18 mouse cellular contexts compared by ENCODE assay signal in genomic region chr16:63650760-63651159, GRCm38 (mm10).
DNase-seq lines count a peak whose midpoint lies in the region; ATAC-seq lines count a peak whose summit lies in the region.
"Had no signal": no experiment of that assay in that cellular context is flagged by ENCODE, and none has a peak within 500 bp of the region (broad histone marks: within the 10 kb centered on the region; RNA-seq: fewer than 3 reads in every experiment).

No protein-coding gene starts in this region.

- H3K4me2 ChIP-seq in kidney, embryonic 14.5 days (replicated peaks; ENCODE audit: low read depth, low read length), result no peak overlapping the region
- no peak overlapping the region for H3K4me2 ChIP-seq in kidney, embryonic 16.5 days (replicated peaks; ENCODE audit: low read depth, low read length)
- no peak overlapping the region for H3K4me2 ChIP-seq in intestine, embryonic 16.5 days (ENCODE audit: low read depth, low read length)
- H3K4me2 ChIP-seq: embryonic facial prominence, embryonic 12.5 days; forebrain, embryonic 13.5 days; forebrain, embryonic 15.5 days had no signal

- no peaks in the 10 kb centered on the region for H3K36me3 ChIP-seq in kidney, embryonic 14.5 days (ENCODE audit: control insufficient read depth, insufficient read depth, low read length)
- no peaks in the 10 kb centered on the region for H3K36me3 ChIP-seq in kidney, embryonic 16.5 days (ENCODE audit: insufficient read depth, low read length)
- no peaks in the 10 kb centered on the region for H3K36me3 ChIP-seq in intestine, embryonic 16.5 days (ENCODE audit: control insufficient read depth, insufficient read depth, low read length)
- H3K36me3 ChIP-seq: embryonic facial prominence, embryonic 10.5 days; embryonic facial prominence, embryonic 12.5 days; forebrain, embryonic 15.5 days had no signal

- no peaks in the 10 kb centered on the region for H3K4me1 ChIP-seq in kidney, embryonic 14.5 days (ENCODE audit: control insufficient read depth, insufficient read depth, low read length)
- H3K4me1 ChIP-seq in kidney, embryonic 16.5 days (ENCODE audit: insufficient read depth, low read length), result 0 out of 2 replicates have a peak, but pooled peaks cover 3% of the 10 kb centered on the region
- no peaks in the 10 kb centered on the region for H3K4me1 ChIP-seq in intestine, embryonic 16.5 days (ENCODE audit: control insufficient read depth, insufficient read depth, low read length)
- H3K4me1 ChIP-seq: embryonic facial prominence, embryonic 10.5 days; embryonic facial prominence, embryonic 12.5 days; forebrain, embryonic 13.5 days had no signal

- H3K9ac ChIP-seq in kidney, embryonic 14.5 days (ENCODE audit: low read depth, low read length), result no peak overlapping the region
- H3K9ac ChIP-seq in kidney, embryonic 16.5 days (replicated peaks; ENCODE audit: low read length), result no peak overlapping the region
- no peak overlapping the region for H3K9ac ChIP-seq in intestine, embryonic 16.5 days (ENCODE audit: low read depth, low read length)
- H3K9ac ChIP-seq: embryonic facial prominence, embryonic 12.5 days; forebrain, embryonic 13.5 days; forebrain, embryonic 15.5 days had no signal

- 30% methylated on average over 3 of the region's 3 CpGs for WGBS in kidney, embryonic 14.5 days
- WGBS in kidney, embryonic 16.5 days, result 43% methylated on average over 3 of the region's 3 CpGs
- 47% methylated on average over 3 of the region's 3 CpGs for WGBS in intestine, embryonic 16.5 days

- H3K27me3 ChIP-seq in kidney, embryonic 14.5 days (ENCODE audit: control insufficient read depth, insufficient read depth, low read length), result no peaks in the 10 kb centered on the region
- no peaks in the 10 kb centered on the region for H3K27me3 ChIP-seq in kidney, embryonic 16.5 days (ENCODE audit: insufficient read depth, low read length)
- H3K27me3 ChIP-seq in intestine, embryonic 16.5 days (replicated peaks; ENCODE audit: control insufficient read depth, insufficient read depth, low read length), result no peaks in the 10 kb centered on the region
- H3K27me3 ChIP-seq: embryonic facial prominence, embryonic 12.5 days; forebrain, embryonic 13.5 days; forebrain, embryonic 15.5 days had no signal

- no peak overlapping the region for H3K4me3 ChIP-seq in kidney, embryonic 14.5 days (ENCODE audit: low read length)
- H3K4me3 ChIP-seq in kidney, embryonic 16.5 days (ENCODE audit: low read length), result no peak overlapping the region
- H3K4me3 ChIP-seq in intestine, embryonic 16.5 days (ENCODE audit: low read length), result no peak overlapping the region
- H3K4me3 ChIP-seq: embryonic facial prominence, embryonic 10.5 days; embryonic facial prominence, embryonic 12.5 days; forebrain, embryonic 13.5 days; forebrain, embryonic 15.5 days had no signal

- H3K9me3 ChIP-seq in kidney, embryonic 14.5 days (ENCODE audit: control insufficient read depth, low read length), result no peaks in the 10 kb centered on the region
- no peaks in the 10 kb centered on the region for H3K9me3 ChIP-seq in kidney, embryonic 16.5 days (ENCODE audit: low read length)
- H3K9me3 ChIP-seq in intestine, embryonic 16.5 days (ENCODE audit: control insufficient read depth, low read length), result no peaks in the 10 kb centered on the region
- H3K9me3 ChIP-seq: embryonic facial prominence, embryonic 10.5 days; embryonic facial prominence, embryonic 12.5 days; forebrain, embryonic 13.5 days; forebrain, embryonic 15.5 days had no signal

- DNase-seq in kidney, postnatal 25 days, result no peak
- no peak for DNase-seq in kidney, adult 8-10 months
- DNase-seq in frontal cortex, postnatal 36 days (ENCODE audit: low spot score in 2 of 2), result no peak
- DNase-seq: adrenal gland, adult 2 months; adrenal gland, postnatal 10 days; adrenal gland, postnatal 25 days; cerebellum, adult 11 months; cerebellum, adult 18-20 months; cerebellum, adult 9-10 months; cerebellum, postnatal 10 days; cerebellum, postnatal 25 days had no signal

- no peak overlapping the region for H3K27ac ChIP-seq in kidney, embryonic 14.5 days (ENCODE audit: low read depth, low read length)
- no peak overlapping the region for H3K27ac ChIP-seq in kidney, embryonic 16.5 days (ENCODE audit: low read length)
- H3K27ac ChIP-seq in intestine, embryonic 16.5 days (ENCODE audit: low read length), result no peak overlapping the region
- H3K27ac ChIP-seq: embryonic facial prominence, embryonic 10.5 days; embryonic facial prominence, embryonic 12.5 days; forebrain, embryonic 13.5 days; forebrain, embryonic 15.5 days had no signal

- 0 out of 2 replicates have a peak, but pooled peaks have one; percentile 52 for ATAC-seq in kidney, embryonic 14.5 days (ENCODE audit: low FRiP score, low TSS enrichment)
- ATAC-seq in kidney, embryonic 16.5 days (ENCODE audit: low FRiP score, low TSS enrichment), result peak; percentile 23; the same call in 1 of the 2 replicates
- ATAC-seq in intestine, embryonic 16.5 days, result peak; percentile 59
- ATAC-seq: forebrain, embryonic 13.5 days; forebrain, embryonic 15.5 days had no signal
